9 mouse cellular contexts compared by ENCODE assay signal in genomic region chr11:105969516-105969915, GRCm38 (mm10). TPM values are rescaled to one million over a fixed set of nuclear protein-coding genes. Genes with fewer than 3 reads are reported as not detected.
DNase-seq lines count a peak whose midpoint lies in the region; ATAC-seq and TF ChIP-seq lines count a peak whose summit lies in the region.
"Had no signal": no experiment of that assay in that cellular context is flagged by ENCODE, and none has a peak within 500 bp of the region (broad histone marks: within the 10 kb centered on the region; RNA-seq: fewer than 3 reads in every experiment).

No protein-coding gene starts in this region.

- TF ChIP-seq CTCF in lung, postnatal 0 days (IDR thresholded peaks at IDR 0.05), result peak; percentile 80

- no peaks in the 10 kb centered on the region for H3K36me3 ChIP-seq in midbrain, embryonic 14.5 days (ENCODE audit: control insufficient read depth, insufficient read depth, low read length)
- no peaks in the 10 kb centered on the region for H3K36me3 ChIP-seq in midbrain, embryonic 15.5 days (replicated peaks)
- H3K36me3 ChIP-seq in lung, postnatal 0 days (ENCODE audit: insufficient read depth, low read length), result no peaks in the 10 kb centered on the region

- ATAC-seq in midbrain, embryonic 14.5 days (ENCODE audit: low FRiP score, low TSS enrichment), result no peak
- no peak for ATAC-seq in midbrain, embryonic 15.5 days (replicated peaks)
- peak; percentile 47 for ATAC-seq in lung, postnatal 0 days
- ATAC-seq in granulocyte monocyte progenitor cell, adult 5-6 weeks (replicated peaks; ENCODE audit: poor library complexity, severe bottlenecking), result no peak
- no peak for ATAC-seq in megakaryocyte, adult 5-6 weeks (ENCODE audit: poor library complexity, severe bottlenecking)

- H3K9ac ChIP-seq in midbrain, embryonic 14.5 days (replicated peaks; ENCODE audit: low read length), result no peak overlapping the region
- no peak overlapping the region for H3K9ac ChIP-seq in midbrain, embryonic 15.5 days
- H3K9ac ChIP-seq in lung, postnatal 0 days (replicated peaks; ENCODE audit: low read depth), result no peak overlapping the region

- peaks cover 3% of the 10 kb centered on the region; the same call in 1 of the 2 replicates for H3K4me1 ChIP-seq in midbrain, embryonic 14.5 days (ENCODE audit: control insufficient read depth, insufficient read depth, low read length)
- H3K4me1 ChIP-seq in midbrain, embryonic 15.5 days, result peaks cover 15% of the 10 kb centered on the region
- peaks cover 4% of the 10 kb centered on the region; the same call in 1 of the 2 replicates for H3K4me1 ChIP-seq in lung, postnatal 0 days (ENCODE audit: insufficient read depth, low read depth, low read length)

- H3K4me3 ChIP-seq in midbrain, embryonic 14.5 days (replicated peaks; ENCODE audit: low read depth, low read length), result no peak overlapping the region
- H3K4me3 ChIP-seq in midbrain, embryonic 15.5 days, result no peak overlapping the region
- H3K4me3 ChIP-seq in lung, postnatal 0 days (ENCODE audit: low read depth, low read length), result peak overlapping the region; percentile 54; the same call in 1 of the 2 replicates

- peak; percentile 72 for DNase-seq in cerebellum, postnatal 10 days
- no peak for DNase-seq in cerebellum, adult 9-10 months
- DNase-seq in midbrain, embryonic 14.5 days, result peak; percentile 51
- peak; percentile 42 to 45 for DNase-seq in gastrocnemius, adult 8-10 months (ENCODE audit: low spot score in 2 of 2)
- peak; percentile 78 for DNase-seq in lung, postnatal 0 days (ENCODE audit: low spot score)

- TF ChIP-seq EP300 in lung, postnatal 0 days (IDR thresholded peaks at IDR 0.05), result peak; percentile 31; the same call in 1 of the 2 replicates

- peaks cover 15% of the 10 kb centered on the region for H3K27me3 ChIP-seq in midbrain, embryonic 14.5 days (ENCODE audit: control insufficient read depth, insufficient read depth, low read length)
- H3K27me3 ChIP-seq in midbrain, embryonic 15.5 days (replicated peaks), result peaks cover 12% of the 10 kb centered on the region
- H3K27me3 ChIP-seq in lung, postnatal 0 days (replicated peaks; ENCODE audit: insufficient read depth, low read length), result no peaks in the 10 kb centered on the region; the same call in 1 of the 2 replicates

- no peak overlapping the region for H3K4me2 ChIP-seq in midbrain, embryonic 14.5 days (ENCODE audit: low read length)
- H3K4me2 ChIP-seq in midbrain, embryonic 15.5 days, result no peak overlapping the region
- H3K4me2 ChIP-seq in lung, postnatal 0 days (replicated peaks; ENCODE audit: low read depth, low read length), result peak overlapping the region; percentile 84

- no peak overlapping the region for H3K27ac ChIP-seq in midbrain, embryonic 14.5 days (replicated peaks; ENCODE audit: low read depth, low read length)
- H3K27ac ChIP-seq in midbrain, embryonic 15.5 days, result no peak overlapping the region
- no peak overlapping the region for H3K27ac ChIP-seq in lung, postnatal 0 days (ENCODE audit: low read length)
- H3K27ac ChIP-seq: macrophage had no signal

- H3K9me3 ChIP-seq in midbrain, embryonic 14.5 days (ENCODE audit: control insufficient read depth, low read length), result no peaks in the 10 kb centered on the region
- no peaks in the 10 kb centered on the region for H3K9me3 ChIP-seq in midbrain, embryonic 15.5 days
- H3K9me3 ChIP-seq in lung, postnatal 0 days (ENCODE audit: low read length), result no peaks in the 10 kb centered on the region

- 73% methylated on average over 1 of the region's 1 CpGs for WGBS in midbrain, embryonic 14.5 days
- WGBS in midbrain, embryonic 15.5 days, result 40% methylated on average over 1 of the region's 1 CpGs
- 31% methylated on average over 1 of the region's 1 CpGs for WGBS in lung, postnatal 0 days

RNA-seq across cellular contexts. Expression of gene Ace, which starts 1.8 kb away (rescaled TPM):
- polyA plus RNA-seq in midbrain, embryonic 14.5 days (2014; fragmentation: Nextera tagmentation; extraction: Ambion mirVana), result 2.9 and 3.6 TPM in 2 replicates
- 6.1 and 6.5 TPM in 2 replicates for polyA plus RNA-seq in midbrain, embryonic 15.5 days (2015; fragmentation: Nextera tagmentation; extraction: Ambion mirVana)
- total RNA-seq in gastrocnemius, adult 8-10 months (2022), result 10 to 100 TPM in 3 of 4 experiments, 1 to 10 TPM in 1; 9.4 to 21.2 (median 13.4) TPM
- 73.6 and 74.6 TPM in 2 replicates for polyA plus RNA-seq in lung, postnatal 0 days (2015; fragmentation: Nextera tagmentation; extraction: Ambion mirVana)
- total RNA-seq in granulocyte monocyte progenitor cell, adult 5-6 weeks (2014; fragmentation: Nextera tagmentation), result not detected in 2 replicates
- total RNA-seq in granulocyte monocyte progenitor cell, adult 5-6 weeks (2017), result not detected in 2 replicates
- total RNA-seq in megakaryocyte, adult 5-6 weeks (2015), result 7.3 and 9.0 TPM in 2 replicates
- total RNA-seq in megakaryocyte, adult 5-6 weeks (2017), result 3.2 and 6.9 TPM in 2 replicates

RNA-seq across cellular contexts. Expression of gene Cyb561, which starts 16.4 kb away (rescaled TPM):
- polyA plus RNA-seq in midbrain, embryonic 14.5 days (2014; fragmentation: Nextera tagmentation; extraction: Ambion mirVana), result 45.7 and 52.9 TPM in 2 replicates
- 70.2 and 70.5 TPM in 2 replicates for polyA plus RNA-seq in midbrain, embryonic 15.5 days (2015; fragmentation: Nextera tagmentation; extraction: Ambion mirVana)
- total RNA-seq in gastrocnemius, adult 8-10 months (2022), result 1 to 10 TPM; 2.8 to 5.2 (median 3.8) TPM
- polyA plus RNA-seq in lung, postnatal 0 days (2015; fragmentation: Nextera tagmentation; extraction: Ambion mirVana), result 70.5 and 72.2 TPM in 2 replicates
- 0.56 and 1.6 TPM in 2 replicates for total RNA-seq in granulocyte monocyte progenitor cell, adult 5-6 weeks (2014; fragmentation: Nextera tagmentation)
- 0.69 and 0.82 TPM in 2 replicates for total RNA-seq in granulocyte monocyte progenitor cell, adult 5-6 weeks (2017)
- total RNA-seq in megakaryocyte, adult 5-6 weeks (2015), result 0.30 TPM in 1 of 2 replicates, not detected in the other
- 0.37 TPM in 1 of 2 replicates, not detected in the other for total RNA-seq in megakaryocyte, adult 5-6 weeks (2017)
- polyA plus RNA-seq: macrophage had no signal

RNA-seq across cellular contexts. Expression of gene Ace3, which starts 25.0 kb away (rescaled TPM):
- polyA plus RNA-seq in midbrain, embryonic 14.5 days (2014; fragmentation: Nextera tagmentation; extraction: Ambion mirVana), result 0.09 TPM in 1 of 2 replicates, not detected in the other
- polyA plus RNA-seq in midbrain, embryonic 15.5 days (2015; fragmentation: Nextera tagmentation; extraction: Ambion mirVana), result not detected in 2 replicates
- total RNA-seq in gastrocnemius, adult 8-10 months (2022), result not detected
- 2.0 and 2.1 TPM in 2 replicates for polyA plus RNA-seq in lung, postnatal 0 days (2015; fragmentation: Nextera tagmentation; extraction: Ambion mirVana)
- not detected in 2 replicates for total RNA-seq in granulocyte monocyte progenitor cell, adult 5-6 weeks (2014; fragmentation: Nextera tagmentation)
- total RNA-seq in granulocyte monocyte progenitor cell, adult 5-6 weeks (2017), result not detected in 2 replicates
- total RNA-seq in megakaryocyte, adult 5-6 weeks (2015), result not detected in 2 replicates
- total RNA-seq in megakaryocyte, adult 5-6 weeks (2017), result not detected in 2 replicates
- polyA plus RNA-seq: macrophage had no signal

RNA-seq across cellular contexts. Expression of gene Kcnh6, which starts 38.4 kb away (rescaled TPM):
- polyA plus RNA-seq in midbrain, embryonic 14.5 days (2014; fragmentation: Nextera tagmentation; extraction: Ambion mirVana), result 1.00 and 1.8 TPM in 2 replicates
- 1.7 and 2.0 TPM in 2 replicates for polyA plus RNA-seq in midbrain, embryonic 15.5 days (2015; fragmentation: Nextera tagmentation; extraction: Ambion mirVana)
- total RNA-seq in gastrocnemius, adult 8-10 months (2022), result not detected
- 0.14 and 0.32 TPM in 2 replicates for polyA plus RNA-seq in lung, postnatal 0 days (2015; fragmentation: Nextera tagmentation; extraction: Ambion mirVana)
- 0.21 TPM in 1 of 2 replicates, not detected in the other for total RNA-seq in granulocyte monocyte progenitor cell, adult 5-6 weeks (2014; fragmentation: Nextera tagmentation)
- not detected in 2 replicates for total RNA-seq in granulocyte monocyte progenitor cell, adult 5-6 weeks (2017)
- total RNA-seq in megakaryocyte, adult 5-6 weeks (2015), result 0.07 TPM in 1 of 2 replicates, not detected in the other
- total RNA-seq in megakaryocyte, adult 5-6 weeks (2017), result not detected in 2 replicates
- polyA plus RNA-seq: macrophage had no signal

Comparison
In these comparisons a context has a peak if more than half of its experiments do, and no peak if none do; other contexts are left out.
1. RNA of gene Ace, which starts 1.8 kb away (total RNA-seq): 9.4 to 21.2 TPM in gastrocnemius, adult 8-10 months and 3.2 to 9.0 TPM in megakaryocyte, adult 5-6 weeks; not detected in granulocyte monocyte progenitor cell, adult 5-6 weeks; every median in the first group is over 4 times any median in the second.